Mouse (Mus musculus) megakaryocyte, adult 5-6 weeks (primary cell): ENCODE data around the gene Gstp3. TPM values are rescaled to one million over a fixed set of nuclear protein-coding genes. Genes with fewer than 3 reads are reported as not detected.

Experiments
- ATAC-seq: 2 replicates; pipeline ENCODE4 v1.8.0; 2016; ENCODE audit warnings: mild to moderate bottlenecking, inconsistent platforms; ENCODE audit not compliant: poor library complexity, severe bottlenecking
- total RNA-seq, 2 experiments: library from RNA; stranded (forward) in 1 of 2; stranded (reverse) in 1 of 2; fragments of 153-499, 151-499 nt in 1 of 2; fragments of 221-1000, 200-1000 nt in 1 of 2; gene quantifications; 2 replicates each; pipeline versions ENCODE4 v1.2.3 to v1.2.4; 2015 to 2017

The Gstp3 gene
- total RNA-seq (2015): 3.0 and 5.0 TPM in 2 replicates
- 4.0 and 4.5 TPM in 2 replicates for total RNA-seq (2017)

GRCm38 (mm10) chr19:4059069-4059740 is at the start of gene Gstp3:
Gene Gstp3 (minus strand): TSS chr19:4059569.
- peak; percentile 72 for ATAC-seq

- no peak for ATAC-seq
Observed at GRCm38 (mm10) chr19:4108535-4108934, 49.2 kb upstream of the Gstp3 start.

GRCm38 (mm10) chr19:4106654-4107053 is 47.3 kb upstream of the Gstp3 start:
- ATAC-seq: no peak

- no peak for ATAC-seq
Observed at GRCm38 (mm10) chr19:4104675-4105194, 45.4 kb upstream of the Gstp3 start.

- ATAC-seq: no peak
Observed at GRCm38 (mm10) chr19:4103792-4104191, 44.4 kb upstream of the Gstp3 start.

- no peak for ATAC-seq
Observed at GRCm38 (mm10) chr19:4103294-4103693, 43.9 kb upstream of the Gstp3 start.

GRCm38 (mm10) chr19:4102626-4103025 is 43.3 kb upstream of the Gstp3 start:
- ATAC-seq: no peak

GRCm38 (mm10) chr19:4102049-4102448 is 42.7 kb upstream of the Gstp3 start:
- ATAC-seq: no peak

GRCm38 (mm10) chr19:4101466-4101865 is 42.1 kb upstream of the Gstp3 start:
- ATAC-seq: no peak

- ATAC-seq: no peak
Observed at GRCm38 (mm10) chr19:4100718-4101261, 41.4 kb upstream of the Gstp3 start.

GRCm38 (mm10) chr19:4099837-4100717 is 40.7 kb upstream of the Gstp3 start, which contains the start of gene Pitpnm1:
Gene Pitpnm1 (plus strand): TSS chr19:4099998.
- ATAC-seq: peak; percentile 23

- ATAC-seq: peak; percentile 46
Observed at GRCm38 (mm10) chr19:4099056-4099455, 39.7 kb upstream of the Gstp3 start.

GRCm38 (mm10) chr19:4098426-4098825 is 39.1 kb upstream of the Gstp3 start:
- 0 out of 2 replicates have a peak, but pooled peaks have one; percentile 4 for ATAC-seq

GRCm38 (mm10) chr19:4097441-4097825 is 38.1 kb upstream of the Gstp3 start:
- ATAC-seq: peak; percentile 45

- ATAC-seq: peak; percentile 77
Observed at GRCm38 (mm10) chr19:4096642-4097440, 37.5 kb upstream of the Gstp3 start, which contains the start of gene Cdk2ap2. Gene Cdk2ap2 (plus strand): TSS chr19:4097182.

GRCm38 (mm10) chr19:4095802-4096201 is 36.4 kb upstream of the Gstp3 start:
- ATAC-seq: no peak

- no peak for ATAC-seq
Observed at GRCm38 (mm10) chr19:4094774-4095303, 35.5 kb upstream of the Gstp3 start.

- no peak for ATAC-seq
Observed at GRCm38 (mm10) chr19:4094348-4094747, 35.0 kb upstream of the Gstp3 start.

- no peak for ATAC-seq
Observed at GRCm38 (mm10) chr19:4093772-4094171, 34.4 kb upstream of the Gstp3 start.

GRCm38 (mm10) chr19:4092750-4093149 is 33.4 kb upstream of the Gstp3 start:
- ATAC-seq: no peak
